Mouse (Mus musculus) adrenal gland, adult 8-10 months (tissue): ENCODE results near the gene Olfr507. TPM values are rescaled to one million over a fixed set of nuclear protein-coding genes. Genes with fewer than 3 reads are reported as not detected.
"Not testable (repeated sequence)": the region's sequence is repeated elsewhere in the genome, so short reads cannot be mapped to it uniquely, and the experiment has no call there.

Experiments used
- DNase-seq: peaks from one replicate; pipeline ENCODE4 v3.0.0; 2022
- total RNA-seq, 4 experiments: library from RNA; stranded (reverse); gene quantifications; 2 replicates each; pipeline ENCODE4 v1.2.4; 2022

Olfr507 gene
- total RNA-seq, result not detected

GRCm38 (mm10) chr7:108621514-108621913 lies at the start of gene Olfr507:
Olfr507 (plus strand) TSS chr7:108621814.
- DNase-seq, result no peak

- no peak for DNase-seq
Observed at GRCm38 (mm10) chr7:108589797-108590196, 31.8 kb upstream of the Olfr507 start.

- DNase-seq, result not testable (repeated sequence)
Observed at GRCm38 (mm10) chr7:108601916-108602315, 19.7 kb upstream of the Olfr507 start.

GRCm38 (mm10) chr7:108610487-108610886 lies 11.1 kb upstream of the Olfr507 start, which contains the start of gene Olfr506:
Olfr506 (plus strand) TSS chr7:108610787.
- DNase-seq, result no peak

GRCm38 (mm10) chr7:108614110-108614509 lies 7.5 kb upstream of the Olfr507 start:
- DNase-seq, result no peak

- not testable (repeated sequence) for DNase-seq
Observed at GRCm38 (mm10) chr7:108616781-108617180, 4.8 kb upstream of the Olfr507 start.

- no peak for DNase-seq
Observed at GRCm38 (mm10) chr7:108629694-108630093, 8.1 kb downstream of the Olfr507 start, which contains the start of gene Olfr508. Olfr508 (plus strand) TSS chr7:108629994.

GRCm38 (mm10) chr7:108651806-108652205 lies 30.2 kb downstream of the Olfr507 start, which contains the start of gene Olfr509:
Olfr509 (minus strand) TSS chr7:108651906.
- DNase-seq, result no peak

- no peak for DNase-seq
Observed at GRCm38 (mm10) chr7:108662419-108662818, 40.8 kb downstream of the Olfr507 start.

GRCm38 (mm10) chr7:108666118-108666517 lies 44.5 kb downstream of the Olfr507 start, which contains the start of gene Olfr510:
Olfr510 (plus strand) TSS chr7:108666418.
- DNase-seq, result no peak

- DNase-seq, result no peak
Observed at GRCm38 (mm10) chr7:108671058-108671457, 49.4 kb downstream of the Olfr507 start.

Other genes starting within 250 kb of the Olfr507 start
- gene Olfr495, start 228.6 kb upstream of the Olfr507 start, total RNA-seq, result not detected
- not detected for gene Olfr497, start 201.4 kb upstream of the Olfr507 start, total RNA-seq
- gene Olfr498, start 156.5 kb upstream of the Olfr507 start, total RNA-seq, result not detected
- gene Olfr502, start 96.7 kb upstream of the Olfr507 start, total RNA-seq, result not detected
- not detected for gene Olfr503, start 77.3 kb upstream of the Olfr507 start, total RNA-seq
- not detected for gene Olfr504, start 56.0 kb upstream of the Olfr507 start, total RNA-seq
- not detected for gene Olfr506, start 11.0 kb upstream of the Olfr507 start, total RNA-seq
- gene Olfr508, start 8.2 kb downstream of the Olfr507 start, total RNA-seq, result not detected
- under 1 TPM in 1 of 4 experiments, not detected in 3; 0.18 TPM for gene Olfr509, start 30.1 kb downstream of the Olfr507 start, total RNA-seq
- gene Olfr510, start 44.6 kb downstream of the Olfr507 start, total RNA-seq, result not detected
- not detected for gene Olfr512, start 91.5 kb downstream of the Olfr507 start, total RNA-seq
- not detected for gene Olfr513, start 129.2 kb downstream of the Olfr507 start, total RNA-seq
- not detected for gene Olfr514, start 204.2 kb downstream of the Olfr507 start, total RNA-seq
- gene Olfr516, start 228.7 kb downstream of the Olfr507 start, total RNA-seq, result not detected